Mouse (Mus musculus): Measurements from ENCODE around the gene P4ha1.
"Not testable (repeated sequence)": the region's sequence is repeated elsewhere in the genome, so short reads cannot be mapped to it uniquely, and the experiment has no call there.

The P4ha1 gene

GRCm38 (mm10) chr10:59368729-59369128 lies 45.6 kb downstream of the P4ha1 start:
- DNase-seq (ENCODE audit: low spot score in 2 of 2) = no peak

- no peak for DNase-seq (ENCODE audit: low spot score in 2 of 2)
These were observed 46.3 kb downstream of the P4ha1 start for GRCm38 (mm10) chr10:59369426-59369825.

GRCm38 (mm10) chr10:59377906-59378305 lies 54.8 kb downstream of the P4ha1 start:
- DNase-seq (ENCODE audit: low spot score in 2 of 2) = no peak

GRCm38 (mm10) chr10:59378728-59379127 lies 55.6 kb downstream of the P4ha1 start:
- DNase-seq (ENCODE audit: low spot score in 2 of 2) = no peak

GRCm38 (mm10) chr10:59379927-59380326 lies 56.8 kb downstream of the P4ha1 start:
- no peak for DNase-seq (ENCODE audit: low spot score in 2 of 2)

- no peak for DNase-seq (ENCODE audit: low spot score in 2 of 2)
These were observed 57.3 kb downstream of the P4ha1 start for GRCm38 (mm10) chr10:59380411-59380821.

GRCm38 (mm10) chr10:59381563-59381962 lies 58.5 kb downstream of the P4ha1 start:
- not testable (repeated sequence) for DNase-seq (ENCODE audit: low spot score in 2 of 2)

- DNase-seq (ENCODE audit: low spot score in 2 of 2) = no peak
These were observed 63.9 kb downstream of the P4ha1 start for GRCm38 (mm10) chr10:59386951-59387350.

GRCm38 (mm10) chr10:59389652-59390051 lies 66.6 kb downstream of the P4ha1 start:
- DNase-seq (ENCODE audit: low spot score in 2 of 2) = no peak

- no peak for DNase-seq (ENCODE audit: low spot score in 2 of 2)
These were observed 68.8 kb downstream of the P4ha1 start for GRCm38 (mm10) chr10:59391907-59392306.

GRCm38 (mm10) chr10:59395461-59395860 lies 72.4 kb downstream of the P4ha1 start, which contains the start of gene Gm10273:
Gm10273 (plus strand) TSS chr10:59395632.
- not testable (repeated sequence) for DNase-seq (ENCODE audit: low spot score in 2 of 2)

GRCm38 (mm10) chr10:59402899-59403792 lies 80.0 kb downstream of the P4ha1 start, which contains the start of gene Pla2g12b:
Pla2g12b (plus strand) TSS chr10:59403660.
- no peak for DNase-seq (ENCODE audit: low spot score in 2 of 2)

- no peak for DNase-seq (ENCODE audit: low spot score in 2 of 2)
These were observed 80.7 kb downstream of the P4ha1 start for GRCm38 (mm10) chr10:59403793-59404149.

GRCm38 (mm10) chr10:59408499-59408898 lies 85.4 kb downstream of the P4ha1 start:
- no peak for DNase-seq (ENCODE audit: low spot score in 2 of 2)

- no peak for DNase-seq (ENCODE audit: low spot score in 2 of 2)
These were observed 87.2 kb downstream of the P4ha1 start for GRCm38 (mm10) chr10:59410264-59410663.

- DNase-seq (ENCODE audit: low spot score in 2 of 2) = no peak
These were observed 90.6 kb downstream of the P4ha1 start for GRCm38 (mm10) chr10:59413711-59414110.

GRCm38 (mm10) chr10:59416623-59417022 lies 93.5 kb downstream of the P4ha1 start:
- DNase-seq (ENCODE audit: low spot score in 2 of 2) = no peak

- no peak for DNase-seq (ENCODE audit: low spot score in 2 of 2)
These were observed 96.4 kb downstream of the P4ha1 start for GRCm38 (mm10) chr10:59419516-59419915.

All from thymus, postnatal 10 days (tissue).